Mouse (Mus musculus) lung, postnatal 0 days (tissue): ENCODE results near the gene Rtn1.

ENCODE experiments used
- CTCF ChIP-seq: IDR thresholded peaks from 2 replicates; pipeline ENCODE4 v1.5.1; 2016; ENCODE audit warnings: antibody characterized with exemption, mild to moderate bottlenecking
- EP300 ChIP-seq: IDR thresholded peaks from 2 replicates; pipeline ENCODE4 v1.6.1; 2016; ENCODE audit warnings: antibody characterized with exemption, mild to moderate bottlenecking, control low read depth

GRCm38 (mm10) chr12:72427722-72428126 is 18.9 kb upstream of the Rtn1 start:
- TF ChIP-seq EP300 (no peak), CTCF (peak; percentile 86)
